Mouse (Mus musculus): ENCODE measurements around the gene Msantd2. TPM values are rescaled to one million over a fixed set of nuclear protein-coding genes. Genes with fewer than 3 reads are reported as not detected.
A peak's percentile ranks its signal among the peaks of the same experiment; 100 is the strongest.

Gene Msantd2
- polyA plus RNA-seq, 1 experiment from 2014 or later = 14.7 TPM

GRCm38 (mm10) chr9:37461571-37461970 is 27.5 kb upstream of the Msantd2 start:
- no peak overlapping the region for H3K9ac ChIP-seq
- peaks cover 67% of the 10 kb centered on the region for H3K27me3 ChIP-seq (replicated peaks)
- ATAC-seq (ENCODE audit: extremely low read depth, insufficient number of reproducible peaks, low FRiP score, low TSS enrichment) = no peak
- H3K36me3 ChIP-seq = no peaks in the 10 kb centered on the region
- H3K9me3 ChIP-seq = no peaks in the 10 kb centered on the region
- no peak overlapping the region for H3K4me2 ChIP-seq
- H3K4me1 ChIP-seq = peaks cover 22% of the 10 kb centered on the region
- 17% methylated on average over 3 of the region's 3 CpGs for WGBS
- no peak overlapping the region for H3K27ac ChIP-seq (replicated peaks)
- no peak overlapping the region for H3K4me3 ChIP-seq

- no peaks in the 10 kb centered on the region for H3K36me3 ChIP-seq
- no peak overlapping the region for H3K4me3 ChIP-seq
- no peak overlapping the region for H3K4me2 ChIP-seq
- no peak overlapping the region for H3K27ac ChIP-seq (replicated peaks)
- H3K9ac ChIP-seq = no peak overlapping the region
- WGBS = 16% methylated on average over 7 of the region's 7 CpGs
- peaks cover 13% of the 10 kb centered on the region for H3K4me1 ChIP-seq
- no peak for ATAC-seq (ENCODE audit: extremely low read depth, insufficient number of reproducible peaks, low FRiP score, low TSS enrichment)
- H3K9me3 ChIP-seq = no peaks in the 10 kb centered on the region
- H3K27me3 ChIP-seq (replicated peaks) = peaks cover 55% of the 10 kb centered on the region
Observed at GRCm38 (mm10) chr9:37462764-37463163, 26.4 kb upstream of the Msantd2 start.

- Histone ChIP-seq H3K36me3 (no peaks in the 10 kb centered on the region), H3K4me3 (no peak overlapping the region), H3K4me1 (no peaks in the 10 kb centered on the region), H3K9ac (no peak overlapping the region), H3K27me3 (replicated peaks) (no peaks in the 10 kb centered on the region), H3K27ac (replicated peaks) (no peak overlapping the region), H3K9me3 (no peaks in the 10 kb centered on the region), H3K4me2 (no peak overlapping the region)
- ATAC-seq (ENCODE audit: extremely low read depth, insufficient number of reproducible peaks, low FRiP score, low TSS enrichment) = no peak
- 63% methylated on average over 3 of the region's 3 CpGs for WGBS
Observed at GRCm38 (mm10) chr9:37473611-37474125, 15.5 kb upstream of the Msantd2 start.

GRCm38 (mm10) chr9:37474923-37475322 is 14.2 kb upstream of the Msantd2 start:
- Histone ChIP-seq H3K4me1 (no peaks in the 10 kb centered on the region), H3K9me3 (no peaks in the 10 kb centered on the region), H3K27me3 (replicated peaks) (no peaks in the 10 kb centered on the region), H3K9ac (no peak overlapping the region), H3K4me3 (no peak overlapping the region), H3K36me3 (no peaks in the 10 kb centered on the region), H3K4me2 (no peak overlapping the region), H3K27ac (replicated peaks) (no peak overlapping the region)
- ATAC-seq (ENCODE audit: extremely low read depth, insufficient number of reproducible peaks, low FRiP score, low TSS enrichment) = no peak
- WGBS = 76% methylated on average over 7 of the region's 7 CpGs

GRCm38 (mm10) chr9:37485146-37485545 is 4.0 kb upstream of the Msantd2 start:
- peaks cover 6% of the 10 kb centered on the region for H3K4me1 ChIP-seq
- H3K4me3 ChIP-seq = no peak overlapping the region
- H3K27ac ChIP-seq (replicated peaks) = no peak overlapping the region
- no peaks in the 10 kb centered on the region for H3K9me3 ChIP-seq
- no peak overlapping the region for H3K4me2 ChIP-seq
- WGBS = 64% methylated on average over 5 of the region's 5 CpGs
- no peaks in the 10 kb centered on the region for H3K36me3 ChIP-seq
- H3K9ac ChIP-seq = no peak overlapping the region
- no peaks in the 10 kb centered on the region for H3K27me3 ChIP-seq (replicated peaks)
- ATAC-seq (ENCODE audit: extremely low read depth, insufficient number of reproducible peaks, low FRiP score, low TSS enrichment) = no peak

GRCm38 (mm10) chr9:37488041-37488440 is 1.1 kb upstream of the Msantd2 start:
- peak overlapping the region; percentile 97 for H3K4me3 ChIP-seq
- peak overlapping the region; percentile 83 for H3K4me2 ChIP-seq
- peak overlapping the region; percentile 98 for H3K9ac ChIP-seq
- no peaks in the 10 kb centered on the region for H3K27me3 ChIP-seq (replicated peaks)
- ATAC-seq (ENCODE audit: extremely low read depth, insufficient number of reproducible peaks, low FRiP score, low TSS enrichment) = no peak
- H3K27ac ChIP-seq (replicated peaks) = peak overlapping the region; percentile 100
- peaks cover 23% of the 10 kb centered on the region for H3K4me1 ChIP-seq
- 37% methylated on average over 4 of the region's 4 CpGs for WGBS
- H3K9me3 ChIP-seq = no peaks in the 10 kb centered on the region
- H3K36me3 ChIP-seq = peaks cover 7% of the 10 kb centered on the region; the same call in 1 of the 2 replicates

- H3K4me2 ChIP-seq = peak overlapping the region; percentile 83
- H3K9me3 ChIP-seq = no peaks in the 10 kb centered on the region
- peak overlapping the region; percentile 98 for H3K9ac ChIP-seq
- peaks cover 23% of the 10 kb centered on the region for H3K4me1 ChIP-seq
- peak; percentile 67 for ATAC-seq (ENCODE audit: extremely low read depth, insufficient number of reproducible peaks, low FRiP score, low TSS enrichment)
- peak overlapping the region; percentile 100 for H3K27ac ChIP-seq (replicated peaks)
- H3K4me3 ChIP-seq = peak overlapping the region; percentile 97
- H3K27me3 ChIP-seq (replicated peaks) = no peaks in the 10 kb centered on the region
- H3K36me3 ChIP-seq = peaks cover 17% of the 10 kb centered on the region
- WGBS = 0% methylated on average over 74 of the region's 75 CpGs
Observed at GRCm38 (mm10) chr9:37489446-37490120, 464 bp downstream of the Msantd2 start.

- 65% methylated on average over 3 of the region's 3 CpGs for WGBS
- H3K27ac ChIP-seq (replicated peaks) = no peak overlapping the region
- no peak overlapping the region for H3K4me2 ChIP-seq
- no peak for ATAC-seq (ENCODE audit: extremely low read depth, insufficient number of reproducible peaks, low FRiP score, low TSS enrichment)
- no peak overlapping the region for H3K4me3 ChIP-seq
- H3K36me3 ChIP-seq = peaks cover 17% of the 10 kb centered on the region
- no peaks in the 10 kb centered on the region for H3K27me3 ChIP-seq (replicated peaks)
- peaks cover 24% of the 10 kb centered on the region for H3K4me1 ChIP-seq
- no peaks in the 10 kb centered on the region for H3K9me3 ChIP-seq
- no peak overlapping the region for H3K9ac ChIP-seq
Observed at GRCm38 (mm10) chr9:37495761-37496160, 6.6 kb downstream of the Msantd2 start.

GRCm38 (mm10) chr9:37496325-37496724 is 7.2 kb downstream of the Msantd2 start:
- no peak for ATAC-seq (ENCODE audit: extremely low read depth, insufficient number of reproducible peaks, low FRiP score, low TSS enrichment)
- peaks cover 20% of the 10 kb centered on the region for H3K4me1 ChIP-seq

GRCm38 (mm10) chr9:37500201-37500600 is 11.1 kb downstream of the Msantd2 start:
- Histone ChIP-seq H3K4me2 (no peak overlapping the region), H3K4me1 (peaks cover 13% of the 10 kb centered on the region; the same call in 1 of the 2 replicates), H3K9ac (no peak overlapping the region), H3K27me3 (replicated peaks) (no peaks in the 10 kb centered on the region), H3K36me3 (no peaks in the 10 kb centered on the region), H3K27ac (replicated peaks) (no peak overlapping the region), H3K9me3 (no peaks in the 10 kb centered on the region), H3K4me3 (no peak overlapping the region)
- 65% methylated on average over 3 of the region's 3 CpGs for WGBS
- ATAC-seq (ENCODE audit: extremely low read depth, insufficient number of reproducible peaks, low FRiP score, low TSS enrichment) = no peak

More at GRCm38 (mm10) chr9:37496325-37496724, 7.2 kb downstream of the Msantd2 start:
- Histone ChIP-seq H3K27me3 (replicated peaks) (no peaks in the 10 kb centered on the region), H3K27ac (replicated peaks) (no peak overlapping the region), H3K9ac (no peak overlapping the region), H3K4me3 (no peak overlapping the region), H3K36me3 (peaks cover 17% of the 10 kb centered on the region), H3K4me2 (no peak overlapping the region), H3K9me3 (no peaks in the 10 kb centered on the region)

- Histone ChIP-seq H3K9me3 (no peaks in the 10 kb centered on the region), H3K9ac (no peak overlapping the region), H3K27ac (replicated peaks) (no peak overlapping the region), H3K4me3 (no peak overlapping the region), H3K27me3 (replicated peaks) (no peaks in the 10 kb centered on the region), H3K4me2 (no peak overlapping the region), H3K36me3 (no peaks in the 10 kb centered on the region), H3K4me1 (peaks cover 9% of the 10 kb centered on the region; the same call in 1 of the 2 replicates)
- WGBS = 94% methylated on average over 1 of the region's 1 CpGs
- no peak for ATAC-seq (ENCODE audit: extremely low read depth, insufficient number of reproducible peaks, low FRiP score, low TSS enrichment)
Observed at GRCm38 (mm10) chr9:37501170-37501569, 12.1 kb downstream of the Msantd2 start.

GRCm38 (mm10) chr9:37504348-37504747 is 15.2 kb downstream of the Msantd2 start:
- Histone ChIP-seq H3K4me2 (no peak overlapping the region), H3K36me3 (no peaks in the 10 kb centered on the region), H3K4me1 (0 out of 2 replicates have a peak, but pooled peaks cover 3% of the 10 kb centered on the region), H3K9me3 (no peaks in the 10 kb centered on the region), H3K4me3 (no peak overlapping the region), H3K27me3 (replicated peaks) (no peaks in the 10 kb centered on the region), H3K9ac (no peak overlapping the region), H3K27ac (replicated peaks) (no peak overlapping the region)
- ATAC-seq (ENCODE audit: extremely low read depth, insufficient number of reproducible peaks, low FRiP score, low TSS enrichment) = no peak

Measured in heart, embryonic 13.5 days (tissue).